ENCODE assay signal across 20 mouse cellular contexts in the genomic region with DNA sequence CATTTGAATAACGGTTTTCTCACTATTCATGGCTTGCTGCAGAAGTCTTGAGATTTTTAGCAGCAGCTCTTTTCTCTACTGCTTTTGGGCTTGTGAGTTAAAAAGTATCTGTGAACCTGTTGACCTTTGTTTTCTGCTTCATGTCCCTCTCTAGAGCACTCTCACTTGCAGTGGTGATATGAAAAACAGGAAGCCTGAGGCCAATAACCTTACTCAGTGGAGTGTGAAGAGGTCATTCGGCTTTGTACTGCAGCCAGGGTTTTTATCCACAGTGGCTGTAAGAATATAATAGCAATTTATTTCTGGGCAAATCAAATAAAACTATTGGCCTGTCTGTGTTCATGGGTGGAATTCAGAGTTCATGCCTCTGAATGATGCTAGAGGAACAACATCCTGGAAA.
DNase-seq lines count a peak whose midpoint lies in the region; ATAC-seq and TF ChIP-seq lines count a peak whose summit lies in the region.
"Had no signal": no experiment of that assay in that cellular context is flagged by ENCODE, and none has a peak within 500 bp of the region (broad histone marks: within the 10 kb centered on the region; RNA-seq: fewer than 3 reads in every experiment).

No protein-coding gene starts in this region.

- peak; percentile 16 for DNase-seq in hindbrain, embryonic 11.5 days (ENCODE audit: low spot score)
- DNase-seq in embryo, embryonic 9.5 days (ENCODE audit: extremely low spot score): peak; percentile 33
- DNase-seq in kidney, postnatal 0 days (ENCODE audit: low spot score): peak; percentile 42
- peak; percentile 71 for DNase-seq in retina, embryonic 14.5 days (ENCODE audit: low spot score)
- no peak for DNase-seq in thymus, adult 2 months
- no peak for DNase-seq in gastrocnemius, adult 8-10 months (ENCODE audit: low spot score in 2 of 2)
- DNase-seq in heart, adult 8-10 months (ENCODE audit: low spot score): no peak
- DNase-seq: cerebellum, adult 8-10 months; gastrocnemius, postnatal 14 days; layer of hippocampus, postnatal 36 days; liver; lung, adult 18-20 months; lung, postnatal 14 days; thymus, adult 18-20 months had no signal

- no peak overlapping the region for H3K4me2 ChIP-seq in hindbrain, embryonic 11.5 days (replicated peaks; ENCODE audit: low read depth, low read length)
- H3K4me2 ChIP-seq in hindbrain, embryonic 12.5 days (replicated peaks): no peak overlapping the region
- H3K4me2 ChIP-seq in kidney, postnatal 0 days (ENCODE audit: low read length): no peak overlapping the region
- H3K4me2 ChIP-seq: midbrain, embryonic 15.5 days; stomach, embryonic 15.5 days had no signal

- H3K27me3 ChIP-seq in hindbrain, embryonic 11.5 days (ENCODE audit: control insufficient read depth, insufficient read depth, low read length): no peaks in the 10 kb centered on the region
- no peaks in the 10 kb centered on the region for H3K27me3 ChIP-seq in hindbrain, embryonic 12.5 days
- no peaks in the 10 kb centered on the region for H3K27me3 ChIP-seq in kidney, postnatal 0 days (ENCODE audit: insufficient read depth, low read length)
- H3K27me3 ChIP-seq in thymus, adult 2 months (ENCODE audit: control insufficient read depth, insufficient read depth, low read length): no peaks in the 10 kb centered on the region
- H3K27me3 ChIP-seq: midbrain, embryonic 15.5 days; stomach, embryonic 15.5 days had no signal

- no peak overlapping the region for H3K27ac ChIP-seq in hindbrain, embryonic 11.5 days (ENCODE audit: low read depth, low read length)
- H3K27ac ChIP-seq in hindbrain, embryonic 12.5 days: no peak overlapping the region
- no peak overlapping the region for H3K27ac ChIP-seq in kidney, postnatal 0 days
- H3K27ac ChIP-seq in thymus, adult 2 months (ENCODE audit: control insufficient read depth, insufficient read depth, low read length): no peak overlapping the region
- H3K27ac ChIP-seq: heart, embryonic 10.5 days; midbrain, embryonic 15.5 days; stomach, embryonic 15.5 days had no signal

- H3K9ac ChIP-seq in hindbrain, embryonic 11.5 days (ENCODE audit: low read depth, low read length): no peak overlapping the region
- no peak overlapping the region for H3K9ac ChIP-seq in hindbrain, embryonic 12.5 days
- no peak overlapping the region for H3K9ac ChIP-seq in kidney, postnatal 0 days (ENCODE audit: low read depth, low read length)
- H3K9ac ChIP-seq: midbrain, embryonic 15.5 days; stomach, embryonic 15.5 days had no signal

- no peak for TF ChIP-seq POLR2A in thymus, adult 2 months (IDR thresholded peaks at IDR 0.05; ENCODE audit: control insufficient read depth, extremely low read depth, insufficient read depth, low read length, poor library complexity)

- 0 out of 2 replicates have a peak, but pooled peaks cover 2% of the 10 kb centered on the region for H3K4me1 ChIP-seq in hindbrain, embryonic 11.5 days (replicated peaks; ENCODE audit: control insufficient read depth, insufficient read depth, low read length)
- H3K4me1 ChIP-seq in hindbrain, embryonic 12.5 days: peaks cover 4% of the 10 kb centered on the region; the same call in 1 of the 2 replicates
- no peaks in the 10 kb centered on the region for H3K4me1 ChIP-seq in kidney, postnatal 0 days (replicated peaks; ENCODE audit: insufficient read depth, low read length)
- no peaks in the 10 kb centered on the region for H3K4me1 ChIP-seq in thymus, adult 2 months (replicated peaks; ENCODE audit: control insufficient read depth, insufficient read depth, low read length)
- H3K4me1 ChIP-seq: heart, embryonic 10.5 days; midbrain, embryonic 15.5 days; stomach, embryonic 15.5 days had no signal

- H3K36me3 ChIP-seq in hindbrain, embryonic 11.5 days (ENCODE audit: control insufficient read depth, insufficient read depth, low read length): no peaks in the 10 kb centered on the region
- no peaks in the 10 kb centered on the region for H3K36me3 ChIP-seq in hindbrain, embryonic 12.5 days
- no peaks in the 10 kb centered on the region for H3K36me3 ChIP-seq in kidney, postnatal 0 days (ENCODE audit: insufficient read depth, low read length)
- no peaks in the 10 kb centered on the region for H3K36me3 ChIP-seq in thymus, adult 2 months (ENCODE audit: control insufficient read depth, insufficient read depth, low read length)
- H3K36me3 ChIP-seq: heart, embryonic 10.5 days; hindbrain, embryonic 10.5 days; midbrain, embryonic 15.5 days; stomach, embryonic 15.5 days had no signal

- WGBS in hindbrain, embryonic 11.5 days: 28% methylated on average over 2 of the region's 2 CpGs
- WGBS in hindbrain, embryonic 12.5 days: 15% methylated on average over 2 of the region's 2 CpGs
- WGBS in kidney, postnatal 0 days: 29% methylated on average over 2 of the region's 2 CpGs
- 72% methylated on average over 2 of the region's 2 CpGs for WGBS in thymus, adult 2 months

- no peak for ATAC-seq in hindbrain, embryonic 11.5 days (ENCODE audit: low FRiP score)
- no peak for ATAC-seq in hindbrain, embryonic 12.5 days (ENCODE audit: low FRiP score)
- ATAC-seq in kidney, postnatal 0 days (replicated peaks; ENCODE audit: low FRiP score, low read depth): no peak
- ATAC-seq: midbrain, embryonic 15.5 days had no signal

- no peaks in the 10 kb centered on the region for H3K9me3 ChIP-seq in hindbrain, embryonic 11.5 days (ENCODE audit: control insufficient read depth, low read length)
- no peaks in the 10 kb centered on the region for H3K9me3 ChIP-seq in hindbrain, embryonic 12.5 days (replicated peaks)
- H3K9me3 ChIP-seq in kidney, postnatal 0 days (replicated peaks; ENCODE audit: low read length): no peaks in the 10 kb centered on the region
- H3K9me3 ChIP-seq: heart, embryonic 10.5 days; hindbrain, embryonic 10.5 days; midbrain, embryonic 15.5 days; stomach, embryonic 15.5 days had no signal

- no peak for TF ChIP-seq CTCF in kidney, postnatal 0 days (IDR thresholded peaks at IDR 0.05; ENCODE audit: low read depth)
- TF ChIP-seq CTCF in thymus, adult 2 months (IDR thresholded peaks at IDR 0.05; ENCODE audit: borderline replicate concordance, control insufficient read depth, extremely low read depth, insufficient read depth, low read length, poor library complexity): no peak

- no peak overlapping the region for H3K4me3 ChIP-seq in hindbrain, embryonic 11.5 days (ENCODE audit: low read depth, low read length)
- no peak overlapping the region for H3K4me3 ChIP-seq in hindbrain, embryonic 12.5 days
- no peak overlapping the region for H3K4me3 ChIP-seq in kidney, postnatal 0 days (replicated peaks; ENCODE audit: low read depth, low read length)
- no peak overlapping the region for H3K4me3 ChIP-seq in thymus, adult 2 months (ENCODE audit: control insufficient read depth, insufficient read depth, low read length)
- H3K4me3 ChIP-seq: heart, embryonic 10.5 days; hindbrain, embryonic 10.5 days; midbrain, embryonic 15.5 days; myocyte; stomach, embryonic 15.5 days had no signal

Comparison
In these comparisons a context has a peak if more than half of its experiments do, and no peak if none do; other contexts are left out.
1. DNase-seq: peak in hindbrain, embryonic 11.5 days (single experiment), embryo, embryonic 9.5 days (single experiment), kidney, postnatal 0 days (single experiment) and retina, embryonic 14.5 days (single experiment); none in thymus, adult 2 months (single experiment), gastrocnemius, adult 8-10 months (0 of 2) and heart, adult 8-10 months (single experiment).